Mouse (Mus musculus) megakaryocyte, embryonic 14.5 days (primary cell): ENCODE results near the gene Gm47995.

Experiments used
- FLI1 ChIP-seq: IDR thresholded peaks from 2 replicates; pipeline ENCODE4 v1.6.1; 2012; ENCODE audit warnings: low read length, inconsistent platforms, mixed read lengths
- GATA1 ChIP-seq: IDR thresholded peaks from 3 replicates; pipeline ENCODE4 v1.6.1; 2012; ENCODE audit warnings: mixed read lengths, low read length, inconsistent platforms, borderline replicate concordance

- TF ChIP-seq GATA1 (no peak), FLI1 (no peak)
Observed at GRCm38 (mm10) chr1:151180167-151180566, 18.1 kb upstream of the Gm47995 start.
